Mouse (Mus musculus) G1E (cell line): ENCODE data around the gene Prdx2.

ENCODE experiments used
- CTCF ChIP-seq: IDR thresholded peaks from 2 replicates; pipeline ENCODE4 v1.5.1; 2012; ENCODE audit warnings: low read depth, low read length, inconsistent platforms, mixed read lengths
- GATA1 ChIP-seq: IDR thresholded peaks from 2 replicates; pipeline ENCODE4 v1.6.1; 2012; ENCODE audit warnings: borderline replicate concordance, low read length, inconsistent platforms, mixed read lengths

- TF ChIP-seq CTCF (peak; percentile 54), GATA1 (no peak)
Measured at GRCm38 (mm10) chr8:84928456-84929306, 40.7 kb upstream of the Prdx2 start.
